Mouse (Mus musculus) testis, postnatal 10 days (tissue): ENCODE measurements around the gene Fam196a.

ENCODE experiments used
- DNase-seq: peaks from one replicate; pipeline ENCODE4 v3.0.0; 2021; ENCODE audit warnings: low spot score

Fam196a gene

GRCm38 (mm10) chr7:134840066-134840465, 98.2 kb downstream of the Fam196a start:
- DNase-seq = no peak
